Mouse (Mus musculus) forebrain, embryonic 12.5 days (tissue): ENCODE measurements around the gene Hnrnpf. TPM values are rescaled to one million over a fixed set of nuclear protein-coding genes. Genes with fewer than 3 reads are reported as not detected.
A peak's percentile ranks its signal among the peaks of the same experiment; 100 is the strongest.

Experiments used
- ATAC-seq: fragments of 200-750 bp; cut with Nextera tagmentation; 2 replicates; pipeline ENCODE4 v1.8.0; 2017; ENCODE audit warnings: moderate TSS enrichment; ENCODE audit not compliant: low FRiP score
- H3K27ac ChIP-seq: fragments of 300-500 bp; sonication (generic); 2 replicates; pipeline ENCODE4 v1.5.1; 2016; ENCODE audit warnings: mild to moderate bottlenecking
- H3K27me3 ChIP-seq: fragments of 300-500 bp; sonication (generic); 2 replicates; pipeline ENCODE4 v1.6.1; 2016; ENCODE audit warnings: mild to moderate bottlenecking
- H3K36me3 ChIP-seq: fragments of 300-500 bp; sonication (generic); replicated peaks from 2 replicates; pipeline ENCODE4 v1.6.1; 2016; ENCODE audit warnings: mild to moderate bottlenecking
- H3K4me1 ChIP-seq: fragments of 300-500 bp; sonication (generic); 2 replicates; pipeline ENCODE4 v1.6.1; 2016
- H3K4me2 ChIP-seq: fragments of 300-500 bp; sonication (generic); 2 replicates; pipeline ENCODE4 v1.6.1; 2016; ENCODE audit warnings: mild to moderate bottlenecking, moderate library complexity
- H3K4me3 ChIP-seq: fragments of 300-500 bp; sonication (generic); replicated peaks from 2 replicates; pipeline ENCODE4 v1.5.1; 2016; ENCODE audit warnings: mild to moderate bottlenecking
- H3K9ac ChIP-seq: fragments of 300-500 bp; sonication (generic); 2 replicates; pipeline ENCODE4 v1.6.1; 2016; ENCODE audit warnings: mild to moderate bottlenecking
- H3K9me3 ChIP-seq: fragments of 300-500 bp; sonication (generic); 2 replicates; pipeline ENCODE4 v1.6.1; 2016
- WGBS: fragments of 180-500 bp; shearing (Covaris S2); methylation state at CpG from one replicate; pipeline ENCODE4 v1.1.7; 2016; 5-methylcytosine and 5-hydroxymethylcytosine counted together
- polyA plus RNA-seq: library from polyadenylated mRNA; unstranded; fragments of >200 nt; fragmentation: Nextera tagmentation; extraction: Ambion mirVana; gene quantifications from 2 replicates; pipeline ENCODE4 v1.2.1, GENCODE M21; 2016

Hnrnpf gene
- polyA plus RNA-seq, 1 experiment from 2014 or later: 624 TPM

DNA sequence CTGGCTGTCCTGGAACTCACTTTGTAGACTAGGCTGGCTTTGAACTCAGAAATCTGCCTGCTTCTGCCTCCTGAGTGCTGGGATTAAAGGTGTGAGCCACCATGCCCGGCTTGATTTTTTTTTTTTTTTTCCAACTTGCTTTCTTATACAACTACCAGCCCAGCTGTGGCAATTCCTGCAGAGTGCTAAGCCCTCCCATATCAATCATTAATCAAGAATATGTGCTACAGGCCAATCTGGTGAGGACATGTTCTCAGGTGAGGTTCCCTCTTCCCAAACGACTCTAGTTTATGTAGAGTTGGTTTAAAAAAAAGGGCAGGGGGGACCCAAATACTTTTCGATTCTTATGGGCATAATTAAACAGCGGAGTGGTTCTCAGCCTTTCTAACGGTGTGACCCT is 2.3 kb upstream of the Hnrnpf start:
- Histone ChIP-seq H3K4me3 (no peak overlapping the region), H3K27ac (no peak overlapping the region), H3K4me1 (no peaks in the 10 kb centered on the region), H3K4me2 (no peak overlapping the region), H3K36me3 (no peaks in the 10 kb centered on the region), H3K9me3 (no peaks in the 10 kb centered on the region), H3K9ac (no peak overlapping the region), H3K27me3 (no peaks in the 10 kb centered on the region)
- ATAC-seq: no peak
- 81% methylated on average over 5 of the region's 5 CpGs for WGBS

DNA sequence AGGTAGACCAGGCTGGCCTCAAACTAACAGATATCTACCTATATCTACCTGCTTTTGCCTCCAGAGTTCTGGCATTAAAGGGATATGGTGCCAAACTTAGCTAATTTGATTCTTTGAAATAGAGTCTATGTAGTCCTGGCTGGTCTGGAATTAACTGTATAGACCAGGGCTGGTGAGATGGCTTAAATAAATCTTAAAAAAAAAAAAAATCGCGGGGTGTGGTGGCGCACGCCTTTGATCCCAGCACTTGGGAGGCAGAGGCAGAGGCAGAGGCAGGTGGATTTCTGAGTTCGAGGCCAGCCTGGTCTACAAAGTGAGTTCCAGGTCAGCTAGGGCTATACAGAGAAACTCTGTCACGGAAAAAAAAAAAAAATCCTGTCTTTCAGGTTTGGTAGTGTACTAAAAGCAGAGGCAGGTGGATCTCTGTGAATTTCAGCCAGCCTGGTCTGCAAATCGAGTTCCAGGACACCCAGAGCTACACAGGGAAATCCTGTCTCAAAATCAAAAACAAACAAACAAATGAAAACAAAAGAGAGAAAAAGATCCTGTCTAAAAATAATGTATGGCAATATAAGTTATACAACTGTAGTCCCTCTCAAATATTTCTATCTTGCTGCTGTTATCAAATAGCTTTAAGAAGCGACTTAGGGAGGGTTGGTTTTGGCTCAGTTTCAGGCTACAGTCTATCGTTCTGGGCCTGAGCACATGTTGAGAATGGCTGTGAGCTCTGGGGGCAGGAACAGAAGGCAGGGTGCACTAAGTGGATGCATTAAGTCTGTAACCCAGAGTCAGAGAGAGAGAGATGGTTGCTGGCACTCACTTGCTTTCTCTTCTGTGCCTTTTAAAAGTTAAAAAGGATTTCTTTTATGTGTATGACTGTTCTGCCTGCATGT is 1.6 kb downstream of the Hnrnpf start:
- no peak overlapping the region for H3K4me3 ChIP-seq
- H3K27ac ChIP-seq: no peak overlapping the region
- H3K36me3 ChIP-seq: no peaks in the 10 kb centered on the region
- 81% methylated on average over 9 of the region's 9 CpGs for WGBS
- H3K4me1 ChIP-seq: peaks cover 6% of the 10 kb centered on the region; the same call in 1 of the 2 replicates
- H3K4me2 ChIP-seq: no peak overlapping the region
- H3K9me3 ChIP-seq: no peaks in the 10 kb centered on the region
- H3K9ac ChIP-seq: no peak overlapping the region
- no peak for ATAC-seq
- no peaks in the 10 kb centered on the region for H3K27me3 ChIP-seq

DNA sequence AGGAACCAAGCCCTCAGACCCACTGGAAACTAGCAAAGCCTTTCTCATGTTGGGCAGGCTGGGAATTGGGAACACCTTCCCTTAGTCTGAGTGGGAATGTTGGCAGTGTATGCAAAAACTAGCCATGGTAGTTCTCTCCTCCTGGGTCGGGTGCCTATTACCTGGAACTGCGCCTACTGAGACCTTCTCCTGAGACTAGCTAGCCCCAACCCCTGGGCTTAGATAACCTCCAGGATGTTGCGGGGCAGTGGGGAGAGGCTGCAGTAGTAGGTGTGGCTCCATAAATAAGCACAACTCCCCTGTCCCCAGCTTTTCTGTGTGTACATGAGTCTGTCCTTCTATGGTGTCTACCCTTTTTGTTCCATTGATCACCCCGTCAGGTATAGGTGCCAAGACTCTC is 2.4 kb downstream of the Hnrnpf start:
- H3K36me3 ChIP-seq: no peaks in the 10 kb centered on the region
- H3K4me2 ChIP-seq: no peak overlapping the region
- H3K27me3 ChIP-seq: no peaks in the 10 kb centered on the region
- no peak for ATAC-seq
- H3K27ac ChIP-seq: no peak overlapping the region
- H3K4me3 ChIP-seq: no peak overlapping the region
- H3K4me1 ChIP-seq: peaks cover 6% of the 10 kb centered on the region; the same call in 1 of the 2 replicates
- H3K9ac ChIP-seq: no peak overlapping the region
- H3K9me3 ChIP-seq: no peaks in the 10 kb centered on the region
- WGBS: 89% methylated on average over 4 of the region's 4 CpGs

DNA sequence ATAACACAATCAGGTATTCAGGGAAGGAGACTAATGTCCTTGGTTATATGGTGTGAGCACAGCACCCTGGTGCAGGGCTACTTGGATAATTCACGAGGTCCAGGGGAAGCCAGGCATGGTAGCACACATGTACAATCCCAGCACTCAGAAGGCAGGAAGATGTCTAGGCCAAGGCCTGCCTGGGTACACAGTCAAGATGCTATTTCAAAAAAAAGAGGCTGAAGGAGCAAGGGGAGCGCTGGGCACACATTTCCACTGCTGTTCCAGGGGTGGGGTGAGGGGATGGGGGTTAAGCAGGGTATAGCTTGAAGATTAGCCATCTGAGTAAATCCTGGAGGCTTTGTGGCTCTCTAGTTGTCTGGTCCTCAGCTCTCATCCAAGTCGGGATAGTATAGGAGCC is 3.7 kb downstream of the Hnrnpf start:
- H3K27ac ChIP-seq: no peak overlapping the region
- WGBS: 79% methylated on average over 3 of the region's 3 CpGs
- ATAC-seq: no peak
- no peaks in the 10 kb centered on the region for H3K36me3 ChIP-seq
- peaks cover 13% of the 10 kb centered on the region for H3K4me1 ChIP-seq
- no peak overlapping the region for H3K4me3 ChIP-seq
- H3K9ac ChIP-seq: no peak overlapping the region
- no peak overlapping the region for H3K4me2 ChIP-seq
- H3K9me3 ChIP-seq: no peaks in the 10 kb centered on the region
- no peaks in the 10 kb centered on the region for H3K27me3 ChIP-seq

DNA sequence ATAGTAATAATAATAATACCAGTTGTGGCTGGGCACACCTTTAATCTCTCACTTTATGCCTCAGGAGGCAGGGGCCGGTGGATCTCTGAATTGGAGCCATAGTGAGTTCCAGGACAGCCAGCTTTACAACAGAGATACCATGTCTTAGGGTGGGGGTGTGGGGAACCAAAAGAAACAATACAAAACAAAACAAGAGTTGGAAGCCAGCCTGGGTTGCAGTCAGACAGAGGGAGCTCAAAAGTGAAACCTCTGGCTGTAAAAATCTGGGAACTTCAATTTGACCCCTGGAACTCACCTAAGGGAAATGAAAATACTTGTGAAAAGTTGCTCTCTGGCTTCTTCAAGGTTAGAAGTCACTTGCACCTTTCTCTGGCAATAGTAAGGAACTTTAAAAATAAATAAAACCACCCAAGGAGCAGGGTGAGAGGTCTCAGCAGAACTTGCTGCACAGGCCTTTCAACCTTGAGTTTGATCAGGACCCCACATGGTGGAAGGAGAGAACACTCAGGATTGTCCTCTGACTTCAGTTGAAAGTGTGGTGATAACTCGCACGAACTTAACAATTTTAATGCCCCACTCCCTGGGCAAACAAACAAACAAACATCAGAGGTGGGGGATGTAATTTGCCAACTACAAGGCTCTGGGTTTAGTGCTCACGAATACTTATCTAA is 5.3 kb downstream of the Hnrnpf start:
- no peak for ATAC-seq
- Histone ChIP-seq H3K36me3 (no peaks in the 10 kb centered on the region), H3K27ac (no peak overlapping the region), H3K9me3 (no peaks in the 10 kb centered on the region), H3K4me2 (peak overlapping the region; percentile 45), H3K9ac (peak overlapping the region; percentile 41; the same call in 1 of the 2 replicates), H3K4me1 (peaks cover 25% of the 10 kb centered on the region), H3K4me3 (peak overlapping the region; percentile 100), H3K27me3 (no peaks in the 10 kb centered on the region)
- 30% methylated on average over 4 of the region's 4 CpGs for WGBS

DNA sequence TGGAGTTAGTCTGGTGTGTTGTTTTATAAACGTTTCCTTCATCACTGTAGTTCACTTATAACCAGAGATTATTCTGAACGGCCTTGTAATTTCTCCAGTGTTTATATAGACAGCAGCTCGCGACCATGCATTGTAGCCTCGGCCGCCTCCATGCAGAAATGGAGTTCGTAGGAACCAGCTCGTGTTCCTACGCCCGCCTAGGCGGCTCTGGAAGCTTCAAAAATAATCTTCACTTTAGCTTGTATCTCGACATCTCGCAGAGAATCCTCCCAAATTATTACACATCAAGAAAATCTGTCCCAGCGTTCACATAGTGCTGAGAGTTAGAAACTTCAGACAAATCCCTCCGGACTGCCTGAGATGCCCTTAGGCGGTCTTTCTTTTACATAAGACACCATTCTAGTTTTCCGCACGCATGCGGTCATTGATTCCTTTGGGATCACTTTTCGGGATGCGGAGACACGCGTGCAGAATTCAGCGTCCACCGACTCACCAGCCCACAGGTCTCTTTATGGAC is 5.9 kb downstream of the Hnrnpf start:
- Histone ChIP-seq H3K27ac (peak overlapping the region; percentile 59), H3K4me3 (peak overlapping the region; percentile 100), H3K9ac (peak overlapping the region; percentile 41), H3K36me3 (no peaks in the 10 kb centered on the region), H3K27me3 (no peaks in the 10 kb centered on the region), H3K9me3 (no peaks in the 10 kb centered on the region), H3K4me1 (peaks cover 25% of the 10 kb centered on the region), H3K4me2 (peak overlapping the region; percentile 45)
- WGBS: under 1% methylated on average over 25 of the region's 25 CpGs
- ATAC-seq: peak; percentile 47

DNA sequence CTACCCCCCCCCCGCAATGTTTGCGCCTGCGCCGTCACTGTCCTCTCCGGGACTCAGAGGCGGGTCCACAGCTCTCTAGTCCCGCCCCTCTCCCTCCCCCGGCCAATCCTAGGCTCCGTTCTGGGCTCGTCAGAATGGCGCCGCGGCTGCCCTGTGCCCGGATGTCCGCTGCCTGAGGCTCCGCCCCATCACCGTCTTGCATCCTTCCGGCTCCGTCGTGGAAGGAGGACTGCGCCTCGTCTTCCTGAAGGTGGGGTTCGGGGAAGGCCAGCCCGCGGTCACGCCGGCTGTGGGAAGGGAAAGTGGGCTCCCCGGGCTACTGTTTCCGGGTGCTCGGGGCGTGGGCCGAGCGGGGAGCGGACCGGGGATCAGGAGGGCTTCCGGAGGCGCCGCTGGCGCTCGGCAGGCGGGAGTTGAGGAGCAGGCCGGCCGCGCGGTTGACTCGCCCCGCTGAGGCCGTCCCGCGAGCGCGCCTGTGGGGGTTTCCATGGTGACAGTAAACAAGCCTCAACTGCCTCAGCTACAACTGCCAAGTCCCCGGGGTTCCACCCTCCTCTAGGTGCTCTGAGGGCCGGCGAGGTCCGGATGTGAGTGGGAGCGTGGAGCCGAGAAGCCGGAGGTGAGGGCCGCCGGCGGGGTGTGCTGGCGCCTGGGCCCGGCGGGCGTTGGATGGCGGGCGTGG is 6.6 kb downstream of the Hnrnpf start:
- Histone ChIP-seq H3K4me3 (peak overlapping the region; percentile 100), H3K27me3 (no peaks in the 10 kb centered on the region), H3K4me2 (peak overlapping the region; percentile 92), H3K27ac (peak overlapping the region; percentile 93), H3K9ac (peak overlapping the region; percentile 94), H3K4me1 (peaks cover 25% of the 10 kb centered on the region), H3K9me3 (no peaks in the 10 kb centered on the region), H3K36me3 (no peaks in the 10 kb centered on the region)
- WGBS: under 1% methylated on average over 59 of the region's 68 CpGs
- ATAC-seq: peak; percentile 98

DNA sequence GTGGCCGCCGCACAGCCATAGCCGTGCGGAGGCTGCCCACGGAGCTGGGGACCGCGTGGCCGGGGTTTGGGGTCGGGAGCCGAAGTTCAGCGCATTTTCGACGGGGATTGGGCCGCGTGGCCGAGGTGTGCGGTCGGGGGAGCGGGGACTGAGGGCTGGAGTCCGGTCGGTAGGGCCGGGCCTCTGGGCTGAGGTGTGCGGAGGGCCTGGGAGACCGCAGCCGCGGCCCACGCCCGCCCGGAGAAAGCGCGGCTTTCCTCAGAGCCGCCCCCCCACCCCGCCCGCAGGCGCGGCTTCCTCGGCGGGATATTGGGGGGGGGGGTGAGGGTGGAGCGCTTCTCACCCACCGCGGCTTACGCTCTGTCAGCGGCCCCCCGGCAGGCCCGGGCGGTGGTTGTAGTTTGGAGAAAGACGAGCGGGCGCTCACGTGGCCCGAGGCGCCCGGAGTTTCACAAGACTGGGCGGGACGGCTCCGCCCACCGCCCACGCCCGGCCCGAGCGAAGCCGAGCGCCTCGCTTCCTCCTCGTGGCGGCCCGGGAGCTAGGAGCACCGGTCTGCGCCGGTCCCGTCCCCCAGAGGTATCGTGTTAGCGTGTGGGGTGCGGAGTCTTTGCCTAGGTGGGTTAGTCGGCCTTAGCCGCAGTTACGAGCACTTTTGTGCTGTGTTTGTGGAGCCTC is 7.3 kb downstream of the Hnrnpf start:
- Histone ChIP-seq H3K4me2 (peak overlapping the region; percentile 92), H3K4me1 (peaks cover 25% of the 10 kb centered on the region), H3K9ac (peak overlapping the region; percentile 94), H3K36me3 (no peaks in the 10 kb centered on the region), H3K9me3 (no peaks in the 10 kb centered on the region), H3K4me3 (peak overlapping the region; percentile 100), H3K27ac (peak overlapping the region; percentile 93), H3K27me3 (no peaks in the 10 kb centered on the region)
- peak; percentile 72 for ATAC-seq
- WGBS: under 1% methylated on average over 67 of the region's 77 CpGs

DNA sequence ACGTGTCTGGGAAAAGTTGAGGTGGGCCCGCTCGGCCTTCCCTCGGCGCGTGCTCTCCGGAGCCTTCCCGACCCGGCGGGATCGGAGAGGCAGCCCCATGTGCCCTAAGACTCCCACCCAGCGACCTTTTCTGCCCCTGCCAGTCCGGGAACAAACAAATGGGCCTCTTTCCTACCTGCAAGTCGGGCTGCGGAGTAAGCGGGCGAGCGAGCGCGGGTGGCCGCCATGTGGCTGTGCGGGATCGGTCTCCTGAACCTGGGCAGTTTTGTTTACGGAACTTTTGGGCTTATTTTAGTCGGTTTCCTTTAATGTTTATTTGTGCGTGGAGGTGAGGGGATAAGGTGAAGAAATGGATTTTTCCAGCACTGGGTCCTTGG is 7.8 kb downstream of the Hnrnpf start:
- WGBS: 0% methylated on average over 26 of the region's 26 CpGs
- no peaks in the 10 kb centered on the region for H3K36me3 ChIP-seq

DNA sequence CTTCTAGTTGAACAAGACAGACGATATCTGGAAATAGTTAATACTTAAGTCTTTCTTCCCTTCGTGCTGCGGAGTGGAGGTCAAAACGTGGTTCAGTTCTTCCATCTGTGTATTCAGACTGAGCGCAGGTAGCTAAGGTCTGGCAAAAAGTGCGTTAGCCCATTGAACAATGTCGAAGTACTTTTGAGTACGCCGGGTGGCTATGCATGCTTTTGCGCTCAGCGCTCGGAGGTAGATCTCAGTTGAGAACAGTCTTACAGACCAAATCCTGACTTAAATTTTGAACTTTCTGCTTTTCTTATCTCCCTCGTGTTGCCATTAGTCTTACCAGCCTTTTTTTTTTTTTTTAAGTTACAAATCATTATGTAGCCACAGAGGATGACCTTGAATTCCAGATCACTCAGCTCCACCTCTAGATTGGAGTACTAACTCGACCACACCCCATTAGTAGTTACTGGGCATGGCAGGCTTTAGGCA is 8.3 kb downstream of the Hnrnpf start:
- Histone ChIP-seq H3K36me3 (no peaks in the 10 kb centered on the region), H3K27ac (no peak overlapping the region), H3K9ac (peak overlapping the region; percentile 94), H3K27me3 (no peaks in the 10 kb centered on the region), H3K9me3 (no peaks in the 10 kb centered on the region), H3K4me1 (peaks cover 25% of the 10 kb centered on the region), H3K4me2 (peak overlapping the region; percentile 92), H3K4me3 (peak overlapping the region; percentile 100)
- no peak for ATAC-seq
- under 1% methylated on average over 14 of the region's 14 CpGs for WGBS

More for the DNA sequence above, 7.8 kb downstream of the Hnrnpf start:
- Histone ChIP-seq H3K4me3 (peak overlapping the region; percentile 100), H3K9me3 (no peaks in the 10 kb centered on the region), H3K4me2 (peak overlapping the region; percentile 92), H3K27me3 (no peaks in the 10 kb centered on the region), H3K27ac (peak overlapping the region; percentile 93; the same call in 1 of the 2 replicates), H3K9ac (peak overlapping the region; percentile 94), H3K4me1 (peaks cover 25% of the 10 kb centered on the region)
- ATAC-seq: no peak

DNA sequence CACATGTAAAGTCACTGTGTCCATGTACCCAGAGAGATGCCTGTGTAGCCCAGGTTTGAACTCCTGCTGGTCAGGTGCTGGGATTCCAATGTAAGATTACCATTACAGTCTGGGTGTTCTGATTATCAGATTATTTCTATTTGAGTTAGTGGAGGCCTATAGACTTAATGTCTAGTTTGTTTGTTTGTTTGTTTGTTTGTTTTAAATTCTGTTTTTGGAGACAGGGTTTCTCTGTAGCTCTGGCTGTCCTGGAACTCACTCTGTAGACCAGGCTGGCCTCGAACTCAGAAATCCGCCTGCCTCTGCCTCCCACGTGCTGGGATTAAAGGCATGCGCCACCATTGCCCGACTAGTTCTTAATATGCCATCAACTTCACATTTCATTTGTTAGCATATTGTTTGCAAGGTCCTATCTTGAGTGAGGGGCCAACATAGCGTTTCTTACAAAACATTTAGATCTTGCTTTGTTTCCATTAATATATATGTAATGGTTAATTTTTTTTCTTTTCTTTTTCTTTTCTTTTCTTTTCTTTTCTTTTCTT is 10.1 kb downstream of the Hnrnpf start:
- H3K36me3 ChIP-seq: no peaks in the 10 kb centered on the region
- H3K9ac ChIP-seq: no peak overlapping the region
- peaks cover 25% of the 10 kb centered on the region for H3K4me1 ChIP-seq
- peak overlapping the region; percentile 8; the same call in 1 of the 2 replicates for H3K4me2 ChIP-seq
- H3K27ac ChIP-seq: no peak overlapping the region
- no peaks in the 10 kb centered on the region for H3K27me3 ChIP-seq
- no peaks in the 10 kb centered on the region for H3K9me3 ChIP-seq
- no peak for ATAC-seq
- 86% methylated on average over 6 of the region's 6 CpGs for WGBS
- no peak overlapping the region for H3K4me3 ChIP-seq
